Mouse (Mus musculus) embryonic stem cell, embryonic (primary cell): ENCODE results near the gene Kpna1.
"Not testable (repeated sequence)": the region's sequence is repeated elsewhere in the genome, so short reads cannot be mapped to it uniquely, and the experiment has no call there.

Experiments
- CTCF ChIA-PET, 4 experiments: fragments of 300-600 bp in 2 of 4; fragments of 350-600 bp in 2 of 4; sonication (Branson Sonifier 250); formaldehyde crosslinking; loops; one replicate each; lab custom pipeline; 2022; ENCODE audit warnings: inconsistent platforms in 2 of 4; lab: Charles Lee
- POLR2A ChIA-PET, 4 experiments: fragments of 300-600 bp in 2 of 4; fragments of 350-600 bp in 2 of 4; sonication (Branson Sonifier 250); formaldehyde crosslinking; loops; one replicate each; lab custom pipeline; 2022; ENCODE audit warnings: antibody characterized with exemption in 4 of 4, inconsistent platforms in 1 of 4; lab: Charles Lee

Gene Kpna1

DNA sequence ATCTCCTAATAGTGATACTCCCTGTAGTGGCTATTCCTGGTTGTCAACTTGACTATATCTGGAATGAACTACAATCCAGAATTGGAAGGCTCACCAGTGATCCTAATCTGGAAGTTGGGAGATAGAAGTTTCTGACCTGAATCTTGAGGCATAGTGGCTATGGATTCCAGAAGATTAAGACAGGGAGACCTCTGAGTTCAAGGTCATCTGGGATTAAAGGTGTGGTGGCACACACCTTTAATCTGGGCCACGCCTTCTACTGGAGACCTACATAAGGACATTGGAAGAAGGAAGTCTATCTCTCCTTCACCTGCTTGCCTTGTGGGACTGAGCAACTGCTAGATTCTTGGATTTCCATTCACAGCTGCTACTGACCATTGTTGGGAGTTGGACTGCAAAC lies at the start of gene Kpna1:
Gene Kpna1, plus strand, starts transcription at position 301 of the 400 bp plus-strand sequence.
- CTCF ChIA-PET = not testable (repeated sequence)
- POLR2A ChIA-PET = interaction anchor here in 1 of 4 experiments (1.1 to 10.9 kb wide), 3 partner anchors 8 to 38 kb away, joined by 3 to 269 read pairs (median 8); no protein-coding TSS in a partner anchor

- ChIA-PET POLR2A (interaction anchor here in 1 of 4 experiments (1.1 to 1.9 kb wide), 5 partner anchors 14 to 71 kb away, joined by 3 to 7 read pairs (median 5); no protein-coding TSS in a partner anchor), CTCF (interaction anchor here in 2 of 4 experiments (0.5 to 0.6 kb wide), 2 partner anchors 12 to 1182 kb away, joined by 3 to 5 read pairs; no protein-coding TSS in a partner anchor)
Observed at GRCm38 (mm10) chr16:35932179-35933055, 46.1 kb upstream of the Kpna1 start.

- CTCF ChIA-PET = interaction anchor here in 2 of 4 experiments (0.5 to 0.6 kb wide), 2 partner anchors 11 to 1183 kb away, joined by 3 to 5 read pairs; no protein-coding TSS in a partner anchor
- POLR2A ChIA-PET = interaction anchor here in 2 of 4 experiments (1.0 to 1.9 kb wide), 9 partner anchors 10 to 72 kb away, joined by 3 to 7 read pairs (median 4); no protein-coding TSS in a partner anchor
Observed at GRCm38 (mm10) chr16:35933181-35933580, 45.4 kb upstream of the Kpna1 start.

GRCm38 (mm10) chr16:35938211-35939151 lies 40.1 kb upstream of the Kpna1 start, which contains the start of the genes Parp9 and Dtx3l:
Gene Parp9 (plus strand): TSS chr16:35938470.
Gene Dtx3l (minus strand): TSS chr16:35939151.
- ChIA-PET POLR2A (interaction anchor here in 3 of 4 experiments (0.5 to 3.3 kb wide), 14 partner anchors 9 to 535 kb away, joined by 3 to 18 read pairs (median 6); partner anchors contain the start of gene Wdr5b (in 1 of the 3)), CTCF (interaction anchor here in 2 of 4 experiments (0.5 to 1.8 kb wide), 9 partner anchors 10 to 398 kb away, joined by 3 to 7 read pairs (median 4); partner anchors contain the start of gene Sema5b (in 1 of the 2))

DNA sequence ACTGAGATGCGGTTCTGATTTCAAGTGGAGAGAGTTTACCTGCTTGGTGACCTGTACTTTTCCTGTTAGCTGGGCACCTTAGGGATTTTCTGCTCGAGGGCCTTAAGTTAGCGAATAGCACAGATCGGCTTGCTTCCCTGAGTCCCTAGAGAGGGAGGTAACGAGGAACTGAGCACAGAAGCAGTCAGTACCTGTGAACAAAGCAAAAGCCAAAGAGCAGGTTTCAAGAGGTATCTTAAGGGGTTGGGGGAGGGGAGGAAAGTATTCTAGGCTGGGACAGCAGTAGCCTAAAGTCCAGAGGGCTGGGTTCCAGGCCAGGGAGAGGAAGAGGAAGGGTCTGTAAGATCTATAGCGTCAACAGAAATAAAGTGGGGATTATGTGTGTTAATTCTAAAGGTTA lies 39.3 kb upstream of the Kpna1 start:
- CTCF ChIA-PET = interaction anchor here (0.6 to 1.9 kb wide), 24 partner anchors 9 to 828 kb away, joined by 3 to 8 read pairs (median 4); partner anchors contain the start of genes Sema5b (in 1 of the 4) and Wdr5b (in 1 of the 4)
- POLR2A ChIA-PET = interaction anchor here in 3 of 4 experiments (0.6 to 3.3 kb wide), 26 partner anchors 9 to 858 kb away, joined by 3 to 18 read pairs (median 3); partner anchors contain the start of gene Wdr5b (in 1 of the 3)

DNA sequence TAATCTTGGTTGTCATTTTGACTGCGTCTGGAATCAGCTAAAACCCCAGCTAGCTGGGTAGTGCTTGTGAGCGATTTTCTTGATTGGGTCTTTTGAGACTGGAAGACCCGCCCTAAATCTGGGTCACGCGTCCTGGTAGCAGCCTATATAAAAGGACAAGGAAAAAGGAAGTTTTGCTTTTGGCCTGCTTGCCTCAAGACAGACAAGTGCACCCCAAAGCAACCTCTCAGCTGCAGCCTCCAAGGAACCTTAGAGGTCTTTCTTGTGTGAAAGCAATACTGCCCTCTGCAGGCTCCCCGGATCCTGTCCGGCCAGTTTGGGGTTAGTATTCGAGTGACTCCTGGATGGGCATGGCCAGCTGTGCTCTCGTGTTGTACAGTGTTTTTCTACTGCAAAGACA lies 38.9 kb upstream of the Kpna1 start:
- ChIA-PET CTCF (interaction anchor here (0.6 to 1.9 kb wide), 31 partner anchors 9 to 846 kb away, joined by 3 to 9 read pairs (median 4); partner anchors contain the start of genes Parp14 (in 1 of the 4), Sema5b (in 1 of the 4) and Wdr5b (in 1 of the 4)), POLR2A (interaction anchor here in 3 of 4 experiments (0.6 to 3.3 kb wide), 29 partner anchors 8 to 1447 kb away, joined by 3 to 18 read pairs (median 3); no protein-coding TSS in a partner anchor)

- CTCF ChIA-PET = interaction anchor here (0.5 to 1.3 kb wide), 9 partner anchors 13 to 1044 kb away, joined by 3 to 8 read pairs (median 3); no protein-coding TSS in a partner anchor
- POLR2A ChIA-PET = interaction anchor here in 2 of 4 experiments (0.6 to 3.3 kb wide), 5 partner anchors 15 to 151 kb away, joined by 3 to 18 read pairs (median 4); no protein-coding TSS in a partner anchor
Observed at GRCm38 (mm10) chr16:35941382-35941781, 37.2 kb upstream of the Kpna1 start.

- ChIA-PET POLR2A (interaction anchor here in 1 of 4 experiments (1.0 to 5.0 kb wide), 5 partner anchors 10 to 35 kb away, joined by 3 to 28 read pairs (median 10); partner anchors contain the start of genes Dtx3l and Parp9), CTCF (interaction anchor here in 2 of 4 experiments (1.3 to 1.8 kb wide), 3 partner anchors 9 to 34 kb away, joined by 3 to 6 read pairs (median 5); partner anchors contain the start of gene Dtx3l (in 1 of the 2))
Observed at GRCm38 (mm10) chr16:35949264-35949663, 29.3 kb upstream of the Kpna1 start.

GRCm38 (mm10) chr16:35951216-35951615 lies 27.3 kb upstream of the Kpna1 start:
- ChIA-PET POLR2A (interaction anchor here in 3 of 4 experiments (0.6 to 3.0 kb wide), 13 partner anchors 8 to 387 kb away, joined by 3 to 13 read pairs (median 5); no protein-coding TSS in a partner anchor), CTCF (interaction anchor here in 3 of 4 experiments (0.6 to 1.5 kb wide), 6 partner anchors 11 to 104 kb away, joined by 3 to 5 read pairs (median 3); partner anchors contain the start of gene Parp14 (in 1 of the 3))

DNA sequence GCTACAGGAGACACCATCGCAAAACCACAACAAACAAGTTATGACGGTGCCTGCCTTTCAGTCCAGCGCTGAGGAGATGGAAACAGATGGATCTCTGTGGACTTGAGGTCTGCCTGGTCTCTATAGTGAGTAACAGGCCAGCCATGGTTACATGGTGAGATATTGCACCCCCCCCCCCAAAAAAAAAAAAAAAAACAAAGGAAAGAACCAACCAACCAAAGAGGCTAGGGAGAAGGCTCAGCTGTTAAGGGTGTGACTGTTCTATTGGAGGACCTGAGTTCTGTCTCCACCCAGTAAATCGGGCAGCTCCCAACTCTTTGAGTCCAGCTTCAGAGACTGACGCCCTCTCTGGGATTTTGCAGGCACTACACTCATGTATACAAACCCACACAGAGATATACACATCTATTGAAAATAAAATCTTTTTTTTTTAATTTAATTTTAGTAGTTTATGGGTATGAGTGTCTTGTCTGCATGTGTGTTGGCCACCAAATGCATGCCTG lies 25.9 kb upstream of the Kpna1 start:
- ChIA-PET CTCF (interaction anchor here in 3 of 4 experiments (0.6 to 1.7 kb wide), 4 partner anchors 13 to 655 kb away, joined by 3 to 8 read pairs (median 6); no protein-coding TSS in a partner anchor), POLR2A (interaction anchor here in 3 of 4 experiments (0.7 to 3.0 kb wide), 11 partner anchors 9 to 363 kb away, joined by 3 to 13 read pairs (median 7); no protein-coding TSS in a partner anchor)

- ChIA-PET CTCF (interaction anchor here in 3 of 4 experiments (0.6 to 1.6 kb wide), 14 partner anchors 17 to 742 kb away, joined by 3 to 8 read pairs (median 4); no protein-coding TSS in a partner anchor), POLR2A (interaction anchor here (0.6 to 11.9 kb wide), 38 partner anchors 9 to 1056 kb away, joined by 3 to 269 read pairs (median 5); partner anchors contain the start of genes Dtx3l (in 2 of the 4), Parp14 (in 2 of the 4), Kpna1 (in 1 of the 4) and Parp9 (in 1 of the 4))
Observed at GRCm38 (mm10) chr16:35965991-35966390, 12.6 kb upstream of the Kpna1 start.

- ChIA-PET POLR2A (interaction anchor here (0.6 to 11.9 kb wide), 44 partner anchors 9 to 1056 kb away, joined by 3 to 269 read pairs (median 5); partner anchors contain the start of genes Dtx3l (in 2 of the 4), Parp14 (in 2 of the 4), Kpna1 (in 1 of the 4) and Parp9 (in 1 of the 4)), CTCF (interaction anchor here in 3 of 4 experiments (0.6 to 1.6 kb wide), 15 partner anchors 16 to 741 kb away, joined by 3 to 8 read pairs (median 4); no protein-coding TSS in a partner anchor)
Observed at GRCm38 (mm10) chr16:35966411-35967115, 12.0 kb upstream of the Kpna1 start.

- ChIA-PET CTCF (interaction anchor here in 3 of 4 experiments (0.7 to 1.6 kb wide), 7 partner anchors 16 to 666 kb away, joined by 3 to 8 read pairs (median 3); no protein-coding TSS in a partner anchor), POLR2A (interaction anchor here in 3 of 4 experiments (0.6 to 11.9 kb wide), 23 partner anchors 8 to 375 kb away, joined by 3 to 269 read pairs (median 6); partner anchors contain the start of genes Dtx3l (in 2 of the 3), Kpna1 (in 1 of the 3) and Parp9 (in 1 of the 3))
Observed at GRCm38 (mm10) chr16:35967319-35967718, 11.2 kb upstream of the Kpna1 start.

GRCm38 (mm10) chr16:35968149-35968548 lies 10.4 kb upstream of the Kpna1 start:
- POLR2A ChIA-PET = interaction anchor here (0.6 to 11.9 kb wide), 19 partner anchors 9 to 380 kb away, joined by 3 to 269 read pairs (median 4); partner anchors contain the start of genes Dtx3l (in 1 of the 4), Hspbap1 (in 1 of the 4), Kpna1 (in 1 of the 4) and Parp9 (in 1 of the 4)
- CTCF ChIA-PET = interaction anchor here (0.6 to 1.3 kb wide), 7 partner anchors 28 to 665 kb away, joined by 3 to 8 read pairs (median 3); partner anchors contain the start of gene Sema5b (in 1 of the 4)
